Mouse (Mus musculus) kidney, postnatal 10 days (tissue): Measurements from ENCODE around the gene Cyp11a1.
A peak's percentile ranks its signal among the peaks of the same experiment; 100 is the strongest.

ENCODE experiments used
- DNase-seq: peaks from one replicate; pipeline ENCODE4 v3.0.0; 2021; ENCODE audit warnings: mixed read lengths

Cyp11a1 gene

DNA sequence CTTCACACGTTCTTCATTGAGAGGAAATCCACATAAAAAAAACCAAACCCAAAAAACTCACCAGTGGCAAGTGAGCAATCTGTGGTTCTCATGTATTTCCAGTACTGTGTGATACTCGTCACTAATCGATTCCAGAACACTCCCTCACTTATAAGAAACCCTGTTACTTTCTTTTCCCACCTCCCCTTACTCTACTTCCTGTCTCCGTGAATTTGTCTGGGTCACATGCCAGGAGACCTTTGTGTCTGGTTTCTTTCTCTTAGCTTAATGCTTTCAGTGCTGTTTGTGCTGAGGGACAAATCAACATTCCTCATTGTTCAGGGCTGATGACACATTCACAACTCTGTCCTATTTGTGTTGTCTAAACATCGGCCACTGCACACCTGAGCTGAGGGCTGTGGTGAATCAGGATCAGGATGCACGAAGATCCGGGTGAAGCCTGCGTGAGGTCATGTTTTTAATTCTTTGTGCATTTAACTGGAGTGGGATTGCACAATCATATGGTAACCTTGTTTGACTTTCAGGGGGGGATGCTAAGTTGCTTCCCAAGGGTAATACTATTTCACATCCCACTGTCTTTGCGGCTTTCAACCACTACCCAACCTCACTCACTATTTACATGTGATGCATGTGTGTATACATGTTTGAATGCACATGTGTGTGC is 33.3 kb upstream of the Cyp11a1 start:
- no peak for DNase-seq

DNA sequence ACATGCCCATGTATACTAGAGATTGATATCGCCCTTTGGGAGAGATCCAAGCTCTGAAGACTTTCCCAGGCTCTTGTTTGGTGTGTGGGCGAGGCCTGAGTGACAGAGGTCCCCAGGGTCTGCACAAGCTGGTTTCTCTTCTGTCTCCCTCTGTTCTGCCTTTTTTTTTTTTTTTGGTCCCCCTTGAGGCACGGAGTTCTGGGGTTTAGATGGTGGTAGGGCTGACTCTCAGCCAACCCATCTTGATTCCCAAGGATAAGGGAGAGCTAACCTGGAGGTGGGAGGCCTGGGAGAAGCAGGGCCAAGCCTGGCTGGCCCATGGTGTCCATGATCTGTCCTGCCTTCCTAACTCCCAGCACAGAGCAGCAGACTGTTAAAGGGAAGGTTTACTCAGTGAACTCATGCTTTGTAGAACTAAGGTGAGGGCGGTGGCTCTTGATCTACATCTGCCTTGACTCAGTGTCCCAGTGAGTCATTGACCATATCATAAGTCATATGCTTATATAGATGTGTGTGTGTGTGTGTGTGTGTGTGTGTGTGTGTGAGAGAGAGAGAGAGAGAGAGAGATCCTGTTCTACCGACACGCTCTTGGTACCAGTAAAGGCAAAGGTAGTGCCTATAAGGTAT is 32.7 kb upstream of the Cyp11a1 start:
- no peak for DNase-seq

DNA sequence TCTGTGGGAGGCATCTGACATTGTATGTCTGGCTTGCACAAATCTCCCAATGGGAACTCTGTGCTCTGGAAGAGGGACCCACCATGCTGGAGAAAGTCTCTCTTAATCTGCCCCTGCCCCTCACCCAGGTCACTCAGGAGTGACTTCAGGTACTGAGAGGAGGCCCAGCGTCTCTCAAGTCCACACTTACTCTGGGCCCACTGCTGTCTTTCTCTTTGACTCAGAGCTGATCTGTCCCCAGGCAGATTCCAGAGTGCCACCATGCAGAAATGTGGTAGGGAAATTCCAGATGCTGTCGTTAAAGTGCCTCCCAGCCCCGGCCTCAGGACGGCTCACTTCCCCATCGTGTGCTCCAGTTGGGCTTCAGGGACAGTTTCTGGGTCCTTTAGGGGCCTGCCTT is 32.0 kb upstream of the Cyp11a1 start:
- no peak for DNase-seq

DNA sequence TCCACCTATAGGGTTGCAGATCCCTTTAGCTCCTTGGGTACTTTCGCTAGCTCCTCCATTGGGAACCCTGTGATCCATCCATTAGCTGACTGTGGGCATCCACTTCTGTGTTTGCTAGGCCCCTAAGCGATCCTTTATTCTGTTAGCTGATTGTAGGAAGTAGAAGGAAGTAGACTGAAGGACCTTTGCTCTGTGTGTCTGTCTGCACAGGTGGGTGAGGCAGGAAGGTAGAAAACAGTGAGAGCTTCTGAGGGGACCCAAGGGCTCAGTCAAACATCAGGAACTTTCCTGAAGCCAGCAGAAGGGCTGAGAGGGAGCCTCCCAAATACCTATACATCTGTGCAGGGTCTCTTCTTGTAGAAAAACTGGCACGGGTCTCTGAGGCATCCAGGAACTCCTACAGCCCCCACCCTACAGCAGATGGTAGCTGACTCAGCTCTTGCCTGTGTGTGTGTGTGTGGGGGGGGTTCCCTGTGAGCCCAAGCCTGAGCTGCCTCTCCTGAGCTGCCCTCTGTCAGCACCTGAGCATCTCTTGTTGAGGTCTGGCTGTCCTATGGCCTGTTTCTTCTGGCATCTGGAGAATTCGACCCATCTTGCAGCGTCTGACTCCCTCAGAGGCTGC is 30.9 kb upstream of the Cyp11a1 start:
- no peak for DNase-seq

- no peak for DNase-seq
These were observed 28.2 kb upstream of the Cyp11a1 start for GRCm38 (mm10) chr9:57978025-57978424.

DNA sequence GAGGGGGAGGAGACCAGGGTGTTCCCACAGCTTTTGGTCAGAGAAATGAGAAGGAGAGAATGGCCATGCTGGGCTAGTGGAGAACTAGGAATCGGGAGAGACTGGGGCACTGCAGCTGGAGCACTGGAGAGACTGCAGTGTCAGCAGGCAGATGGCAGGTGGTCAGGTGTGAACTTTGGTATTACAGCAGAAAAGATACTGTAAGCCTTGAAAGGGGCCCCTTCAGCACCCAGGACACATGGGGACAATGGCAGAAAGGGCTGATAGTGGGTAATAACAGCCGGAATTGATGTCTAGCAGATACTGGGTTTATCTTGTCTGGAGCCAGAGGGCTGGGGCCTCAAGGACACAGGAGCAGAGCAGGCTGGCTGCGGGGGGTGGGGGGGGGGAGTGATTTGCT is 27.4 kb upstream of the Cyp11a1 start:
- DNase-seq: no peak

DNA sequence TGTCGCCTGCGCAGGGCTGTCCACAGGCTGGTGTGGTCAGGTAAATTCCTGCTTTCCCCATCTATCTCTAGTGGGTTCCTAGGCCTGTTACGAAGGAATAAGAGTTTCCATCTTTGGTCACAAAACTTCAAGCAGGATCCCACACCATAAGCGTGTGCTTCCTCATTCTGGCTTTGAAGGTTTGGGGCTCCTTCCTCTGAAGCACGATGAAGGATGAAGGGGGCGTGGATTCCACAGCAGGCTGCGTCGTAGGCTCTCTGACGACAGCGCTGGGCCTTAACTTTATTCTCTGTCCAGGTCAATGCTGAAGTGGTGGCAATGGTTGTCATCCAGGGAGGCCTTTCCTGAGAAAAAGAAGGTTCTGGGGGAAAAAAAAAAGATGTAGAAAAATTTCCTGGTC is 25.6 kb upstream of the Cyp11a1 start:
- no peak for DNase-seq

DNA sequence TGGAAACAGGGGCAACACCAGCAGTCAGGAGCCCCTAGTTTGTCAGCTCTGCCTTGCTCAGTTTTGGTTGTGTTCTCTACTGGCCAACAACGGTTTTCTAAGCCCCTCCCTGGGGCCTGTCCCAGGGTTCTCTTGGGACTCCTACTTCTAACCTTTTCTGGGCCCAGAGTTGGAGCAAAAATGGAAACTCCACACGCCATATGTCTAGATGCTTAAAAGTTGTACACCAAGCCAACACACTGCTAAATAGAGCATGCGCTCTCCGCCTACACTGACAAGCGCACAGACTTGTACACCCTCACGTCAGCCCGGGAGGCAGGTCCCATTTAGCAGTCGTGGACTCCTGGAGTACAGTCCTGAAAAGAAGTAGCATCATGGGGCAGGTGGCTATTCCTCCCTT is 20.9 kb upstream of the Cyp11a1 start:
- DNase-seq: no peak

- DNase-seq: no peak
These were observed 19.9 kb upstream of the Cyp11a1 start for GRCm38 (mm10) chr9:57986293-57986692.

DNA sequence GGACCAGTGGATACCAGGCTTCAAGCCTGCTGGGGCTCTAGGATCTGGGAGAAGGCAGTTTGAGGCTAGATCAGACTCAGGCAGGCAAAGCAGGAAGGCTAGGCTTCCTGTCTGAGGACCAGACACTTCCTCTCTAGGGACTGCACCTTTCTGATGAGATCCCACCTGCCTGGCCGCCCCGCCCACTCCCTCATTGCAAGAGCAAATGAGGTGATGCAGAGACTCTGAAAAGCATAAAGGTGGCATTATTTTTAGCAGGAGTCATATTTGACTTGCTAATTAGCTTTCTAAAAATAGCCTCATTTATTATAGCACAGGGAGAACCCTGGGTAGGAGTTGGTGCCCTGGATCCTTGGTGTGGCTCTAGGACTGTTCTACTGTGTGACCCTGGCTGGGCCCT is 18.1 kb upstream of the Cyp11a1 start:
- DNase-seq: no peak

- no peak for DNase-seq
These were observed 16.9 kb upstream of the Cyp11a1 start for GRCm38 (mm10) chr9:57989309-57989708.

DNA sequence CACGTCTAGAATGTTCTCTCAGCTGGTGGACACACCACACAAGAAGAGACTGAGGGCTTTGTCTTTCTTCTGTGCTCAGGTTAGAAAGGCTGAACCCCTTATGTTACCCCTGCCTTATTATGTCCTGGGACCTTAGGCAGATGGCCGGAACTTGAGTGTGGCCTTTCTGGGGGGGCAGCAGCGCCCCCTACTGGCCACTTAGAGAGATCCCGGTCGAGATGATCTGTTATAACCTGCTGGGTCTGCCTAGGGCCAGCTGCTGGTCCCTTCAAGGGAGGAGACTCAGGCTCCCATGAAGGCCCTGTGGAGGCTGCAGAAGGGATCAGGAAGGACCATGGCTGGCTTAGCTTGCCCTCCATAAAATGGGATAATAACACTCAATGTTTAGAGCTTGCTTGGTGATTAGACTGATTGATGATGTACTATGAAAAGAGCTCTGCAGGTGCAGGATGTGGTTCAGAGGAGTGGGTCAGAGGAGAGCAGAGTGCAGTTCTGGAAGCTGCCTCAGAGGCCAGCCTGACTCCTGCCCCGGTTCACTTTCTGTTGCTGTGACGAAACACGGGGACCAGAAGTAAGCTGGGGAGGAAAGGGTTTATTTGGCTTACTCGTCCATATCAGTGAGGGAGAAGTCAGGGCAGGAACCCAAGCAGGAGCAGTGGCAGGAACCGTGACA is 15.6 kb upstream of the Cyp11a1 start:
- peak; percentile 57 for DNase-seq

GRCm38 (mm10) chr9:57992060-57992459 is 14.2 kb upstream of the Cyp11a1 start:
- no peak for DNase-seq

- no peak for DNase-seq
These were observed 13.2 kb upstream of the Cyp11a1 start for GRCm38 (mm10) chr9:57992781-57993591.

GRCm38 (mm10) chr9:57995282-57995681 is 10.9 kb upstream of the Cyp11a1 start:
- DNase-seq: peak; percentile 43

DNA sequence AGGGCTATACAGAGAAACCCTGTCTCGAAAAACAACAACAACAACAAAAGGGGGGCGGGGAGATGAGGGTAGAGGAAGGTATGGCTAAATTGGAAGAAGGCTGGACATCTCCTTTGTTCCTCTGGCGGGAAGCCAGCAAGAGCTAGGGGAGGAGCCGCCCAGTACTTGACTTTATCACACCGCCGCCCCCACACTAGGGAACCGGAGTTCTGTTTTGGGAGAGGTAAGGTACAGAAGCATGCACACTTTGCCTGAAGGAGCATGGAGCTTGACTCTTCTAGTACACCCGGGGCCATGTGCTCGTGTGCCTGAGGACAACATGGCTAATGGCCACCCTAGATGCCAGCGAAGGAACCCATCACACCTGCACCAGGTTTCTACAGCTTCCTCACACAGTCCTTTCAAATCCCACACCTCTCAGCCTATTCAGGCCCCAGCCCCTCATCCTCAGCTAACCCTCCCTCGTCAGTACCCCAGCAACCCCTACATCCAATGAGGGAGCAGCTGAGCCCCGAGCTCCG is 8.6 kb upstream of the Cyp11a1 start:
- no peak for DNase-seq

DNA sequence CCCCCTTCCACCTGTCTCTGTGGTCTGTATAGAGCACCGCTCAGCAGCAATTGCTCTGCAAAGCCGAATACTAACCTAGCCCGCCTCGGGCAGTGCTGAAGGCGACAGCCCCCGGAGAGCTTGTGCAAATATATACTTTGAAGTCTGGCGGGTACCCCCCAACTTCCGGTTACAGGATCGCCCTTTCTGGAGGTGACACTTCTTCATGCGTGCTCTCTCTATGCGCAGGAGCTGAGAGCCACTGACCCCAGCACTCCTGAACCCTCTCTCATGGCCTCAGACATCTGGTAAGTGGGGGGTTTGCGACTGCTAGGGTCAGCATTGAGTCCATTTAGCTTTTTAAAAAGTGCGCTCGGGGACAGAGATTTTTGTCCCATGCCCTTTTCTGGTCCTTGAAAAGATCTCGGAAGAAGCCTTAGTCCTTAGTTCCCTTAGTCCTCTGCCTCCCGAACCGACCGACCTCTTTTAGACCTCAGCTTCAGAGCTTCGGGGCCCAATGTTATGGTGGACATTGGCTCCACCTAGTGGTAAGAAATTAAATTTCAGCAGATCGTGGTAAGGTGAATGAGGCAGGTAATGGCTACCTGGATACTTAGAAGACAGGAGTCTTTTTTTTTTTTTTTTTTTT is 8.1 kb upstream of the Cyp11a1 start:
- DNase-seq: peak; percentile 69

- no peak for DNase-seq
These were observed 7.5 kb upstream of the Cyp11a1 start for GRCm38 (mm10) chr9:57998685-57999084.

DNA sequence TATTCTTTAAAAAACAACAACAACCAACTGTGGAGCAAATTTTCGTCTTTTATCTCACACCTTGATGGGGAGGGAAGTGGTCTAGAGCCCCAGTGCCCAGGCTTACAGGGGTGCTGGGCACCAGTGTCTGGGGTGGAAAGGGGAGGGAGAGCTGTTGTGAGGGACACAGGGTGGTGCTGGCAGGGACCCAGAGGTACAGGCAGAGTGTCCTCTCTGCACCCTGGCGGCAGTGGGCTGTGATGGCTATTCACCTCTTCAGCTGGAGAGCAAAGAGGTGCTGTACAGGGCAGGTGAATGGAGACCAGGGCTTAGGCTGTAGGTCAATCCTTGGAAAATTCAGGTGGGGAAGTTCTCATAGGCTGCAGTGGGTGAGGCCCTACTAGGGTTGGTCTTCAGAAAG is 6.5 kb upstream of the Cyp11a1 start:
- peak; percentile 34 for DNase-seq

GRCm38 (mm10) chr9:58003272-58003671 is 2.9 kb upstream of the Cyp11a1 start:
- peak; percentile 44 for DNase-seq

DNA sequence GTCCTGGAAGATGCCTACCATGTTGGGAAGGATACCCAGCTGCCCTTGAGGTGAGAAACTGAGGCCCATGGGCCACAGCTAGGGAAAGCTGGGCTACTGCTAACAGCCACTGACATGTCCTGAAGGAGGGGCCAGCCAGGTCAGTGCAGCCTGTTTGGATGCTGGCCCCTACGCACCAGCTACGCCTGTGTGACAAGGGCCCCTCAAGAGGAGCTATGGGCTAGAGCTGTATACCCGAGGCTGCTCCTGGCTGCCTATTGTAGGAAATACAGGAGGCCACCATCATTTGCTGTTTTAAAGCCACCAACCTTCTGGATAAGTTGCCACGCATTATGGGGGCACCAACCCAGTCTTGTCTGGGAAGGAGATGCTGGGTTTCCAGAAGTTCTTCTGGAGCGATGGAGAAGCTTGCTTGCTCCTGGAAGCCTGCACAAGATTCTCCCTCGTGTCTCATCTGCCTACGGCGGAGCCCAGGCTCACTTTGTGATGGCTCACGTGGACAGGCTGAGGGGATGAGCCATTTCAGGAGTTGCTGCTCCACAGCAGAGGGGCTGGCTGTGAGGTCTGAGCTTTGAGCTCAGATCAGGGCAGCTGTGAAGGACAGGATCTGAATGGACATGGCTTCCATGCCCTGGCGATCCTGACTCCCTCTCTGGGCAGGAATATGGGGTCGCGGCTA is 2.3 kb downstream of the Cyp11a1 start:
- no peak for DNase-seq

DNA sequence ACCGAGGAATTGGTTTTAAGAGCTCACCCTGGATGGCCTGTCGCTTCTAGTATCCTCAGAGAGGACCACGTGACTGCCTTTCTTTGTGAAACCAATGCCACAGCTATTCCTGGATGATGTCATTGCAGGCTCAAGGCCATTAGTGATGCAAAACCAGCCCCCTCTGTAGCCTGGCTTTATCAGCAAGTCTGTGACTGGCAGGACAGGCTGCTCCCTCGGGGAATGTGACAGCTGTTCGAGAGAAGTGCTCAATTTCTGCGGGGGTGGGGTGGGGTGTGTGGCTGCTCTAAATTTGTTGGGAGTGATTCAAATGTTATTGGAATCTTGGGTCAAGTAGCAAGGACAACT is 2.8 kb downstream of the Cyp11a1 start:
- peak; percentile 64 for DNase-seq
